Mouse (Mus musculus) kidney, postnatal 0 days (tissue): ENCODE measurements around the gene Ppp1cc. TPM values are rescaled to one million over a fixed set of nuclear protein-coding genes. Genes with fewer than 3 reads are reported as not detected.

ENCODE experiments used
- ATAC-seq: fragments of 200-750 bp; cut with Nextera tagmentation; replicated peaks from 2 replicates; pipeline ENCODE4 v1.8.0; 2017; ENCODE audit warnings: low read depth, moderate number of reproducible peaks, moderate TSS enrichment, moderate library complexity; ENCODE audit not compliant: low FRiP score
- DNase-seq: peaks from one replicate; pipeline ENCODE4 v3.0.0-alpha.2; 2016; ENCODE audit warnings: low spot score
- H3K27ac ChIP-seq: fragments of 300-500 bp; sonication (generic); 2 replicates; pipeline ENCODE4 v1.5.1; 2014; ENCODE audit warnings: mild to moderate bottlenecking
- H3K27me3 ChIP-seq: fragments of 300-500 bp; sonication (generic); 2 replicates; pipeline ENCODE4 v1.6.1; 2014; ENCODE audit warnings: low read length, mixed read lengths; ENCODE audit not compliant: insufficient read depth
- H3K36me3 ChIP-seq: fragments of 300-500 bp; sonication (generic); 2 replicates; pipeline ENCODE4 v1.6.1; 2014; ENCODE audit warnings: low read length, mixed read lengths; ENCODE audit not compliant: insufficient read depth
- H3K4me1 ChIP-seq: fragments of 300-500 bp; sonication (generic); replicated peaks from 2 replicates; pipeline ENCODE4 v1.6.1; 2014; ENCODE audit warnings: antibody characterized with exemption, low read length, mixed read lengths; ENCODE audit not compliant: insufficient read depth
- H3K4me2 ChIP-seq: fragments of 300-500 bp; sonication (generic); 2 replicates; pipeline ENCODE4 v1.6.1; 2014; ENCODE audit warnings: mild to moderate bottlenecking, low read length, moderate library complexity, mixed read lengths
- H3K4me3 ChIP-seq: fragments of 300-500 bp; sonication (generic); replicated peaks from 2 replicates; pipeline ENCODE4 v1.5.1; 2014; ENCODE audit warnings: low read depth, low read length
- H3K9ac ChIP-seq: fragments of 300-500 bp; sonication (generic); 2 replicates; pipeline ENCODE4 v1.6.1; 2014; ENCODE audit warnings: low read depth, low read length
- H3K9me3 ChIP-seq: fragments of 300-500 bp; sonication (generic); replicated peaks from 2 replicates; pipeline ENCODE4 v1.6.1; 2016; ENCODE audit warnings: low read length, inconsistent platforms, mixed read lengths
- CTCF ChIP-seq: IDR thresholded peaks from 2 replicates; pipeline ENCODE4 v1.5.1; 2016; ENCODE audit warnings: antibody characterized with exemption, low read depth, mild to moderate bottlenecking, moderate library complexity
- WGBS: fragments of 180-500 bp; shearing (Covaris S2); extraction: QIAGEN DNeasy Blood & Tissue Kit; methylation state at CpG from one replicate; pipeline ENCODE4 v1.1.7; 2014; 5-methylcytosine and 5-hydroxymethylcytosine counted together
- polyA plus RNA-seq: library from polyadenylated mRNA; unstranded; fragments of >200 nt; fragmentation: Nextera tagmentation; extraction: Ambion mirVana; gene quantifications from 2 replicates; pipeline ENCODE4 v1.2.1, GENCODE M21; 2015

Ppp1cc gene
- polyA plus RNA-seq, 1 experiment from 2014 or later = 220 TPM

GRCm38 (mm10) chr5:122131076-122132051 lies 26.7 kb upstream of the Ppp1cc start:
- ATAC-seq = peak; percentile 22; the same call in 1 of the 2 replicates
- 8% methylated on average over 34 of the region's 34 CpGs for WGBS
- no peak overlapping the region for H3K27ac ChIP-seq

GRCm38 (mm10) chr5:122132167-122133049 lies 25.7 kb upstream of the Ppp1cc start:
- Histone ChIP-seq H3K9me3 (no peaks in the 10 kb centered on the region), H3K9ac (peak overlapping the region; percentile 41), H3K27me3 (no peaks in the 10 kb centered on the region), H3K4me1 (peaks cover 15% of the 10 kb centered on the region), H3K4me2 (peak overlapping the region; percentile 78), H3K36me3 (no peaks in the 10 kb centered on the region), H3K27ac (no peak overlapping the region), H3K4me3 (peak overlapping the region; percentile 39)
- no peak for ATAC-seq
- TF ChIP-seq CTCF = no peak
- 23% methylated on average over 26 of the region's 26 CpGs for WGBS
- DNase-seq = no peak

More at GRCm38 (mm10) chr5:122131076-122132051, 26.7 kb upstream of the Ppp1cc start:
- Histone ChIP-seq H3K4me3 (peak overlapping the region; percentile 39), H3K4me2 (peak overlapping the region; percentile 78), H3K36me3 (no peaks in the 10 kb centered on the region), H3K4me1 (peaks cover 11% of the 10 kb centered on the region; the same call in 1 of the 2 replicates), H3K9ac (peak overlapping the region; percentile 41), H3K27me3 (no peaks in the 10 kb centered on the region), H3K9me3 (no peaks in the 10 kb centered on the region)
- peak; percentile 91 for DNase-seq
- peak; percentile 85 for TF ChIP-seq CTCF

GRCm38 (mm10) chr5:122133050-122133389 lies 25.1 kb upstream of the Ppp1cc start:
- Histone ChIP-seq H3K4me3 (no peak overlapping the region), H3K27me3 (no peaks in the 10 kb centered on the region), H3K9me3 (no peaks in the 10 kb centered on the region), H3K27ac (no peak overlapping the region), H3K4me2 (no peak overlapping the region), H3K4me1 (peaks cover 15% of the 10 kb centered on the region), H3K36me3 (no peaks in the 10 kb centered on the region), H3K9ac (no peak overlapping the region)
- no peak for TF ChIP-seq CTCF
- ATAC-seq = no peak
- WGBS = 86% methylated on average over 9 of the region's 9 CpGs
- DNase-seq = no peak

GRCm38 (mm10) chr5:122134395-122135289 lies 23.4 kb upstream of the Ppp1cc start:
- 88% methylated on average over 14 of the region's 14 CpGs for WGBS
- H3K9ac ChIP-seq = no peak overlapping the region
- no peaks in the 10 kb centered on the region for H3K36me3 ChIP-seq
- no peaks in the 10 kb centered on the region for H3K27me3 ChIP-seq
- H3K9me3 ChIP-seq = no peaks in the 10 kb centered on the region
- H3K4me2 ChIP-seq = no peak overlapping the region
- no peak overlapping the region for H3K4me3 ChIP-seq
- no peak overlapping the region for H3K27ac ChIP-seq
- peaks cover 10% of the 10 kb centered on the region for H3K4me1 ChIP-seq
- ATAC-seq (no peak), DNase-seq (no peak)
- no peak for TF ChIP-seq CTCF

GRCm38 (mm10) chr5:122135290-122135882 lies 22.7 kb upstream of the Ppp1cc start:
- peaks cover 10% of the 10 kb centered on the region for H3K4me1 ChIP-seq
- no peak overlapping the region for H3K9ac ChIP-seq
- H3K27ac ChIP-seq = no peak overlapping the region
- no peak for ATAC-seq
- no peak overlapping the region for H3K4me3 ChIP-seq
- TF ChIP-seq CTCF = no peak
- no peak for DNase-seq
- H3K27me3 ChIP-seq = no peaks in the 10 kb centered on the region
- H3K4me2 ChIP-seq = no peak overlapping the region
- no peaks in the 10 kb centered on the region for H3K36me3 ChIP-seq
- no peaks in the 10 kb centered on the region for H3K9me3 ChIP-seq
- 72% methylated on average over 3 of the region's 3 CpGs for WGBS
